Mouse (Mus musculus): Measurements from ENCODE around the gene Scamp3. TPM values are rescaled to one million over a fixed set of nuclear protein-coding genes. Genes with fewer than 3 reads are reported as not detected.

Scamp3 gene
- total and polyA plus RNA-seq, 2 experiments, result 9.1 to 120 TPM

GRCm38 (mm10) chr3:89133752-89134151, 43.5 kb upstream of the Scamp3 start:
- Histone ChIP-seq H3K4me3 (ENCODE audit: insufficient read depth, low read depth, low read length) (no peak overlapping the region), H3K27ac (replicated peaks; ENCODE audit: insufficient read depth, low read depth, low read length) (peak overlapping the region; percentile 73), H3K4me1 (ENCODE audit: control insufficient read depth, insufficient read depth, low read length) (peaks cover 25% of the 10 kb centered on the region), H3K27me3 (ENCODE audit: control insufficient read depth, insufficient read depth, low read length) (no peaks in the 10 kb centered on the region), H3K79me2 (ENCODE audit: control insufficient read depth, insufficient read depth, low read length) (peaks cover 4% of the 10 kb centered on the region; the same call in 1 of the 2 replicates), H3K36me3 (ENCODE audit: control insufficient read depth, insufficient read depth, low read length) (no peaks in the 10 kb centered on the region), H3K9ac (ENCODE audit: low read depth, low read length) (no peak overlapping the region)
- TF ChIP-seq CTCF (IDR thresholded peaks at IDR 0.05; ENCODE audit: low read depth, low read length), result no peak
- TF ChIP-seq POLR2A (IDR thresholded peaks at IDR 0.05; ENCODE audit: extremely low read depth, insufficient read depth, low read length), result no peak
- WGBS, result 15% methylated on average over 1 of the region's 1 CpGs
- no peak for DNase-seq (ENCODE audit: extremely low read depth, low read depth, low spot score)

GRCm38 (mm10) chr3:89135958-89136357, 41.3 kb upstream of the Scamp3 start, which contains the start of gene Pklr:
Gene Pklr, plus strand, starts transcription at chr3:89136142.
- H3K4me1 ChIP-seq (ENCODE audit: control insufficient read depth, insufficient read depth, low read length), result peaks cover 32% of the 10 kb centered on the region
- peak within 1 kb of the TSS; percentile 95 for H3K27ac ChIP-seq (replicated peaks; ENCODE audit: insufficient read depth, low read depth, low read length)
- H3K36me3 ChIP-seq (ENCODE audit: control insufficient read depth, insufficient read depth, low read length), result peaks cover 3% of the 10 kb centered on the region; the same call in 1 of the 2 replicates
- TF ChIP-seq CTCF (IDR thresholded peaks at IDR 0.05; ENCODE audit: low read depth, low read length) (no peak), POLR2A (IDR thresholded peaks at IDR 0.05; ENCODE audit: extremely low read depth, insufficient read depth, low read length) (no peak)
- H3K27me3 ChIP-seq (ENCODE audit: control insufficient read depth, insufficient read depth, low read length), result no peaks in the 10 kb centered on the region
- peaks cover 4% of the 10 kb centered on the region; the same call in 1 of the 2 replicates for H3K79me2 ChIP-seq (ENCODE audit: control insufficient read depth, insufficient read depth, low read length)
- peak within 1 kb of the TSS; percentile 89 for H3K4me3 ChIP-seq (ENCODE audit: insufficient read depth, low read depth, low read length)
- DNase-seq (ENCODE audit: extremely low read depth, low read depth, low spot score), result no peak
- peak within 1 kb of the TSS; percentile 94 for H3K9ac ChIP-seq (ENCODE audit: low read depth, low read length)
- 25% methylated on average over 3 of the region's 3 CpGs for WGBS

GRCm38 (mm10) chr3:89136365-89136764, 40.9 kb upstream of the Scamp3 start:
- TF ChIP-seq POLR2A (IDR thresholded peaks at IDR 0.05; ENCODE audit: extremely low read depth, insufficient read depth, low read length) (peak; percentile 98), CTCF (IDR thresholded peaks at IDR 0.05; ENCODE audit: low read depth, low read length) (peak; percentile 52)
- Histone ChIP-seq H3K27me3 (ENCODE audit: control insufficient read depth, insufficient read depth, low read length) (no peaks in the 10 kb centered on the region), H3K9ac (ENCODE audit: low read depth, low read length) (peak overlapping the region; percentile 94), H3K79me2 (ENCODE audit: control insufficient read depth, insufficient read depth, low read length) (peaks cover 4% of the 10 kb centered on the region; the same call in 1 of the 2 replicates), H3K4me1 (ENCODE audit: control insufficient read depth, insufficient read depth, low read length) (peaks cover 35% of the 10 kb centered on the region), H3K4me3 (ENCODE audit: insufficient read depth, low read depth, low read length) (peak overlapping the region; percentile 89), H3K27ac (replicated peaks; ENCODE audit: insufficient read depth, low read depth, low read length) (peak overlapping the region; percentile 95), H3K36me3 (ENCODE audit: control insufficient read depth, insufficient read depth, low read length) (peaks cover 6% of the 10 kb centered on the region; the same call in 1 of the 2 replicates)
- WGBS, result 10% methylated on average over 9 of the region's 9 CpGs
- DNase-seq (ENCODE audit: extremely low read depth, low read depth, low spot score), result peak; percentile 95

GRCm38 (mm10) chr3:89144821-89145220, 32.5 kb upstream of the Scamp3 start:
- Histone ChIP-seq H3K27ac (replicated peaks; ENCODE audit: insufficient read depth, low read depth, low read length) (no peak overlapping the region), H3K4me3 (ENCODE audit: insufficient read depth, low read depth, low read length) (no peak overlapping the region), H3K4me1 (ENCODE audit: control insufficient read depth, insufficient read depth, low read length) (peaks cover 8% of the 10 kb centered on the region), H3K27me3 (ENCODE audit: control insufficient read depth, insufficient read depth, low read length) (no peaks in the 10 kb centered on the region), H3K36me3 (ENCODE audit: control insufficient read depth, insufficient read depth, low read length) (peaks cover 32% of the 10 kb centered on the region), H3K9ac (ENCODE audit: low read depth, low read length) (no peak overlapping the region), H3K79me2 (ENCODE audit: control insufficient read depth, insufficient read depth, low read length) (no peaks in the 10 kb centered on the region)
- no peak for DNase-seq (ENCODE audit: extremely low read depth, low read depth, low spot score)
- WGBS, result 76% methylated on average over 10 of the region's 10 CpGs
- TF ChIP-seq CTCF (IDR thresholded peaks at IDR 0.05; ENCODE audit: low read depth, low read length), result no peak
- no peak for TF ChIP-seq POLR2A (IDR thresholded peaks at IDR 0.05; ENCODE audit: extremely low read depth, insufficient read depth, low read length)

- Histone ChIP-seq H3K4me3 (ENCODE audit: insufficient read depth, low read depth, low read length) (no peak overlapping the region), H3K4me1 (ENCODE audit: control insufficient read depth, insufficient read depth, low read length) (peaks cover 8% of the 10 kb centered on the region), H3K27me3 (ENCODE audit: control insufficient read depth, insufficient read depth, low read length) (no peaks in the 10 kb centered on the region), H3K27ac (replicated peaks; ENCODE audit: insufficient read depth, low read depth, low read length) (no peak overlapping the region), H3K79me2 (ENCODE audit: control insufficient read depth, insufficient read depth, low read length) (no peaks in the 10 kb centered on the region), H3K36me3 (ENCODE audit: control insufficient read depth, insufficient read depth, low read length) (peaks cover 29% of the 10 kb centered on the region), H3K9ac (ENCODE audit: low read depth, low read length) (no peak overlapping the region)
- TF ChIP-seq CTCF (IDR thresholded peaks at IDR 0.05; ENCODE audit: low read depth, low read length) (no peak), POLR2A (IDR thresholded peaks at IDR 0.05; ENCODE audit: extremely low read depth, insufficient read depth, low read length) (no peak)
- DNase-seq (ENCODE audit: extremely low read depth, low read depth, low spot score), result no peak
- 82% methylated on average over 8 of the region's 8 CpGs for WGBS
These were observed 31.7 kb upstream of the Scamp3 start for GRCm38 (mm10) chr3:89145566-89145965.

Measured in liver, adult 2 months (tissue).